8 mouse cellular contexts compared by ENCODE assay signal in genomic region chr10:128083688-128084087, GRCm38 (mm10). TPM values are rescaled to one million over a fixed set of nuclear protein-coding genes. Genes with fewer than 3 reads are reported as not detected.
DNase-seq lines count a peak whose midpoint lies in the region; ATAC-seq and TF ChIP-seq lines count a peak whose summit lies in the region.

No protein-coding gene starts in this region.

- TF ChIP-seq POLR2A in thymus, adult 2 months (IDR thresholded peaks at IDR 0.05; ENCODE audit: control insufficient read depth, extremely low read depth, insufficient read depth, low read length, poor library complexity) = no peak

- H3K4me3 ChIP-seq in thymus, adult 2 months (ENCODE audit: control insufficient read depth, insufficient read depth, low read length) = peak overlapping the region; percentile 92
- peak overlapping the region; percentile 95 for H3K4me3 ChIP-seq in forebrain, embryonic 14.5 days (ENCODE audit: low read depth, low read length)
- peak overlapping the region; percentile 99 for H3K4me3 ChIP-seq in limb, embryonic 11.5 days (ENCODE audit: low read depth, low read length)
- peak overlapping the region; percentile 91 for H3K4me3 ChIP-seq in midbrain, embryonic 16.5 days (ENCODE audit: low read depth, low read length)

- DNase-seq in frontal cortex, postnatal 25 days (ENCODE audit: low spot score in 2 of 2) = no peak
- DNase-seq in thymus, adult 2 months = peak; percentile 32
- DNase-seq in thymus, postnatal 36 days = no peak
- DNase-seq in forebrain, embryonic 14.5 days (ENCODE audit: low spot score) = no peak
- DNase-seq in limb, embryonic 11.5 days (ENCODE audit: low spot score) = no peak
- no peak for DNase-seq in T-cell, adult 2 months (ENCODE audit: low spot score)

- peak; percentile 4; the same call in 1 of the 2 replicates for ATAC-seq in frontal cortex, adult (ENCODE audit: low TSS enrichment)
- no peak for ATAC-seq in forebrain, embryonic 14.5 days
- ATAC-seq in limb, embryonic 11.5 days (ENCODE audit: insufficient number of reproducible peaks, low FRiP score, low TSS enrichment, low read depth) = no peak
- peak; percentile 11; the same call in 1 of the 2 replicates for ATAC-seq in midbrain, embryonic 16.5 days

- H3K9me3 ChIP-seq in forebrain, embryonic 14.5 days (replicated peaks; ENCODE audit: control insufficient read depth, low read length) = no peaks in the 10 kb centered on the region
- no peaks in the 10 kb centered on the region for H3K9me3 ChIP-seq in limb, embryonic 11.5 days (ENCODE audit: control insufficient read depth, low read length)
- no peaks in the 10 kb centered on the region for H3K9me3 ChIP-seq in midbrain, embryonic 16.5 days (replicated peaks; ENCODE audit: control insufficient read depth, low read length, poor library complexity, severe bottlenecking)

- H3K27me3 ChIP-seq in thymus, adult 2 months (ENCODE audit: control insufficient read depth, insufficient read depth, low read length) = no peaks in the 10 kb centered on the region
- H3K27me3 ChIP-seq in forebrain, embryonic 14.5 days (replicated peaks; ENCODE audit: control insufficient read depth, insufficient read depth, low read length) = no peaks in the 10 kb centered on the region
- H3K27me3 ChIP-seq in limb, embryonic 11.5 days (ENCODE audit: control insufficient read depth, insufficient read depth, low read length) = no peaks in the 10 kb centered on the region
- no peaks in the 10 kb centered on the region for H3K27me3 ChIP-seq in midbrain, embryonic 16.5 days (ENCODE audit: control insufficient read depth, insufficient read depth, low read depth, low read length)

- no peak overlapping the region for H3K27ac ChIP-seq in thymus, adult 2 months (ENCODE audit: control insufficient read depth, insufficient read depth, low read length)
- H3K27ac ChIP-seq in forebrain, embryonic 14.5 days (ENCODE audit: low read depth, low read length) = peak overlapping the region; percentile 81
- no peak overlapping the region; the same call in 1 of the 2 replicates for H3K27ac ChIP-seq in limb, embryonic 11.5 days (replicated peaks; ENCODE audit: low read depth, low read length)
- H3K27ac ChIP-seq in midbrain, embryonic 16.5 days (ENCODE audit: low read length) = peak overlapping the region; percentile 93

- no peak for TF ChIP-seq CTCF in thymus, adult 2 months (IDR thresholded peaks at IDR 0.05; ENCODE audit: borderline replicate concordance, control insufficient read depth, extremely low read depth, insufficient read depth, low read length, poor library complexity)

- peaks cover 5% of the 10 kb centered on the region; the same call in 1 of the 2 replicates for H3K4me1 ChIP-seq in thymus, adult 2 months (replicated peaks; ENCODE audit: control insufficient read depth, insufficient read depth, low read length)
- peaks cover 11% of the 10 kb centered on the region; the same call in 1 of the 2 replicates for H3K4me1 ChIP-seq in forebrain, embryonic 14.5 days (ENCODE audit: control insufficient read depth, insufficient read depth, low read length)
- H3K4me1 ChIP-seq in limb, embryonic 11.5 days (ENCODE audit: control insufficient read depth, insufficient read depth, low read length) = 0 out of 2 replicates have a peak, but pooled peaks cover 2% of the 10 kb centered on the region
- peaks cover 18% of the 10 kb centered on the region for H3K4me1 ChIP-seq in midbrain, embryonic 16.5 days (ENCODE audit: control insufficient read depth, insufficient read depth, low read length)

- peak overlapping the region; percentile 78 for H3K4me2 ChIP-seq in forebrain, embryonic 14.5 days (ENCODE audit: low read length)
- peak overlapping the region; percentile 85 for H3K4me2 ChIP-seq in limb, embryonic 11.5 days (ENCODE audit: low read depth, severe bottlenecking)
- peak overlapping the region; percentile 70 for H3K4me2 ChIP-seq in midbrain, embryonic 16.5 days (ENCODE audit: low read length)

- peaks cover 41% of the 10 kb centered on the region for H3K36me3 ChIP-seq in thymus, adult 2 months (ENCODE audit: control insufficient read depth, insufficient read depth, low read length)
- H3K36me3 ChIP-seq in forebrain, embryonic 14.5 days (ENCODE audit: control insufficient read depth, insufficient read depth, low read length) = peaks cover 44% of the 10 kb centered on the region
- peaks cover 33% of the 10 kb centered on the region for H3K36me3 ChIP-seq in limb, embryonic 11.5 days (ENCODE audit: control insufficient read depth, insufficient read depth, low read length)
- peaks cover 31% of the 10 kb centered on the region for H3K36me3 ChIP-seq in midbrain, embryonic 16.5 days (ENCODE audit: control insufficient read depth, insufficient read depth, low read length)

- WGBS in thymus, adult 2 months = 0% methylated on average over 22 of the region's 22 CpGs
- under 1% methylated on average over 22 of the region's 22 CpGs for WGBS in forebrain, embryonic 14.5 days
- WGBS in limb, embryonic 11.5 days = under 1% methylated on average over 22 of the region's 22 CpGs
- WGBS in midbrain, embryonic 16.5 days = under 1% methylated on average over 22 of the region's 22 CpGs

- H3K9ac ChIP-seq in forebrain, embryonic 14.5 days (ENCODE audit: low read length) = peak overlapping the region; percentile 98
- peak overlapping the region; percentile 98 for H3K9ac ChIP-seq in limb, embryonic 11.5 days (ENCODE audit: low read length)
- peak overlapping the region; percentile 98 for H3K9ac ChIP-seq in midbrain, embryonic 16.5 days (ENCODE audit: low read depth, low read length)

RNA-seq across cellular contexts. Expression of gene Atp5b, which starts 0.6 kb away (rescaled TPM):
- 3,947 and 4,074 TPM in 2 replicates for polyA plus RNA-seq in thymus, adult 2 months (2012; rRNA removed)
- polyA plus RNA-seq in forebrain, embryonic 14.5 days (2014; fragmentation: Nextera tagmentation; extraction: Ambion mirVana) = 2,318 and 2,350 TPM in 2 replicates
- polyA plus RNA-seq in limb, embryonic 11.5 days (2014; fragmentation: Nextera tagmentation; extraction: Ambion mirVana) = 2,292 and 2,394 TPM in 2 replicates
- 2,034 and 2,090 TPM in 2 replicates for polyA plus RNA-seq in midbrain, embryonic 16.5 days (2015; fragmentation: Nextera tagmentation; extraction: Ambion mirVana)

RNA-seq across cellular contexts. Expression of gene Baz2a, which starts 7.7 kb away (rescaled TPM):
- polyA plus RNA-seq in thymus, adult 2 months (2012; rRNA removed) = 126 and 131 TPM in 2 replicates
- 13.6 and 16.7 TPM in 2 replicates for polyA plus RNA-seq in forebrain, embryonic 14.5 days (2014; fragmentation: Nextera tagmentation; extraction: Ambion mirVana)
- 16.7 and 17.1 TPM in 2 replicates for polyA plus RNA-seq in limb, embryonic 11.5 days (2014; fragmentation: Nextera tagmentation; extraction: Ambion mirVana)
- 7.4 and 8.5 TPM in 2 replicates for polyA plus RNA-seq in midbrain, embryonic 16.5 days (2015; fragmentation: Nextera tagmentation; extraction: Ambion mirVana)

RNA-seq across cellular contexts. Expression of gene Ptges3, which starts 24.9 kb away (rescaled TPM):
- polyA plus RNA-seq in thymus, adult 2 months (2012; rRNA removed) = 55.7 and 99.1 TPM in 2 replicates
- 426 and 447 TPM in 2 replicates for polyA plus RNA-seq in forebrain, embryonic 14.5 days (2014; fragmentation: Nextera tagmentation; extraction: Ambion mirVana)
- 631 and 646 TPM in 2 replicates for polyA plus RNA-seq in limb, embryonic 11.5 days (2014; fragmentation: Nextera tagmentation; extraction: Ambion mirVana)
- 387 and 407 TPM in 2 replicates for polyA plus RNA-seq in midbrain, embryonic 16.5 days (2015; fragmentation: Nextera tagmentation; extraction: Ambion mirVana)

RNA-seq across cellular contexts. Expression of gene Naca, which starts 48.3 kb away (rescaled TPM):
- 204 and 209 TPM in 2 replicates for polyA plus RNA-seq in thymus, adult 2 months (2012; rRNA removed)
- polyA plus RNA-seq in forebrain, embryonic 14.5 days (2014; fragmentation: Nextera tagmentation; extraction: Ambion mirVana) = 731 and 771 TPM in 2 replicates
- 1,036 and 1,045 TPM in 2 replicates for polyA plus RNA-seq in limb, embryonic 11.5 days (2014; fragmentation: Nextera tagmentation; extraction: Ambion mirVana)
- polyA plus RNA-seq in midbrain, embryonic 16.5 days (2015; fragmentation: Nextera tagmentation; extraction: Ambion mirVana) = 487 and 537 TPM in 2 replicates

Comparison
In these comparisons a context has a peak if more than half of its experiments do, and no peak if none do; other contexts are left out.
1. ATAC-seq: peak in frontal cortex, adult (single experiment) and midbrain, embryonic 16.5 days (single experiment); none in forebrain, embryonic 14.5 days (single experiment) and limb, embryonic 11.5 days (single experiment).
2. H3K27ac ChIP-seq: peak in forebrain, embryonic 14.5 days (single experiment) and midbrain, embryonic 16.5 days (single experiment); none in thymus, adult 2 months (single experiment) and limb, embryonic 11.5 days (single experiment).
3. Peak in every context shown above with its lines, with median percentiles within 50 percentile points of each other: H3K4me3 ChIP-seq, H3K4me2 ChIP-seq and H3K9ac ChIP-seq.